Mouse (Mus musculus) brain, embryonic 14.5 days (tissue): ENCODE data around the gene Luc7l2. TPM values are rescaled to one million over a fixed set of nuclear protein-coding genes. Genes with fewer than 3 reads are reported as not detected.
"Not testable (repeated sequence)": the region's sequence is repeated elsewhere in the genome, so short reads cannot be mapped to it uniquely, and the experiment has no call there.

Source experiments
- DNase-seq: peaks from one replicate; pipeline ENCODE4 v3.0.0-alpha.2; 2011; ENCODE audit warnings: low read depth
- CTCF ChIP-seq: fragments of 200-500 bp; IDR thresholded peaks from 2 replicates; pipeline ENCODE4 v1.5.1; 2012; ENCODE audit warnings: inconsistent platforms, mild to moderate bottlenecking, moderate library complexity, borderline replicate concordance; ENCODE audit not compliant: insufficient read depth, insufficient read length; ENCODE audit errors: extremely low read depth
- POLR2A ChIP-seq: fragments of 200-500 bp; IDR thresholded peaks from 2 replicates; pipeline ENCODE4 v1.6.1; 2012; ENCODE audit warnings: mild to moderate bottlenecking, inconsistent platforms, borderline replicate concordance; ENCODE audit not compliant: poor library complexity, insufficient read depth, insufficient read length, severe bottlenecking; ENCODE audit errors: extremely low read depth
- polyA plus RNA-seq: library from polyadenylated mRNA; depleted of rRNA; stranded (reverse); fragments of >200 nt; gene quantifications from 2 replicates; pipeline ENCODE4 v1.2.3, GENCODE M21; 2012; rRNA removed

Gene Luc7l2
- 103 and 149 TPM in 2 replicates for polyA plus RNA-seq

GRCm38 (mm10) chr6:38551062-38551988 is at the start of gene Luc7l2:
Gene Luc7l2 (plus strand): TSS chr6:38551334.
- TF ChIP-seq POLR2A (peak; percentile 84), CTCF (no peak)
- DNase-seq: peak; percentile 99

DNA sequence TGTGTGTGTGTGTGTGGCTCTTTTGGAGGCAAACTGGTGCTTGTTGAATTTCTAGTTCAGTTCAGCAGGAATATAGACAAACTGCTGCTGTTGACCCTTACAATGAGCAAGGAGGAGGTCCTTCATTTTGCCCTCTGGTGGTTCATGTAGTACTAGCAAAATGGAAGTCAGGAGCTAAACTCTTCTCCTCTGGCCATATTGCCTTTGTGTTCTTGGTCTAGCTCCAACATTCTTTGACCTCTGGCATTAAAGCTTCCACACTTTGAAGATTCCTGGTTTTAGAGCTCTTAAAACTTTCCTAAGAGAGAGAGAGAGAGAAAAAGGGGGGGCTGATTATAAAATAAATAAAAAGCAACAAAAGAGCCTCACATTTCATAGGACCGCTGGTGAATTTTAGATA is 39.0 kb upstream of the Luc7l2 start:
- no peak for DNase-seq
- TF ChIP-seq CTCF: no peak
- no peak for TF ChIP-seq POLR2A

- no peak for DNase-seq
- TF ChIP-seq CTCF (no peak), POLR2A (no peak)
Measured at GRCm38 (mm10) chr6:38512830-38513229, 38.3 kb upstream of the Luc7l2 start.

DNA sequence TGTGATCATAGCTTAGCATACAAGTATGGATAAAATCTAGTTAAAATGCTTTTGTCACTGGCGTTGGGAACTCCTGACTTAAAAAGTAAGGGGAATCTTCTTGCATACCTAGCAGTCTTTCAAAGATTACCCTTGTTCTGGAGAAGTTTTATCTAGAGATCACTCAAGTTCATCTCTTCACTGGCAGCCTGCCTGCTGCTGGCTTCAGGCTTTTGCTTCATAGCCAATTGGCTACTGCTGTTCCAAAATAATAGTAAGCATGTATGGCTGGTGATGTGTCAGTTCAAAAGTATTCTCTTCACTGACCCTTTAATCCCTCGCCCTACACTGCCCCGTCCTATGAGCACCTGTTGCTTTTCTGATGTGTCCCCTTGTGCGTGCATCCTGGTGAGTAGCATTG is 35.9 kb upstream of the Luc7l2 start:
- TF ChIP-seq POLR2A: no peak
- TF ChIP-seq CTCF: no peak

DNA sequence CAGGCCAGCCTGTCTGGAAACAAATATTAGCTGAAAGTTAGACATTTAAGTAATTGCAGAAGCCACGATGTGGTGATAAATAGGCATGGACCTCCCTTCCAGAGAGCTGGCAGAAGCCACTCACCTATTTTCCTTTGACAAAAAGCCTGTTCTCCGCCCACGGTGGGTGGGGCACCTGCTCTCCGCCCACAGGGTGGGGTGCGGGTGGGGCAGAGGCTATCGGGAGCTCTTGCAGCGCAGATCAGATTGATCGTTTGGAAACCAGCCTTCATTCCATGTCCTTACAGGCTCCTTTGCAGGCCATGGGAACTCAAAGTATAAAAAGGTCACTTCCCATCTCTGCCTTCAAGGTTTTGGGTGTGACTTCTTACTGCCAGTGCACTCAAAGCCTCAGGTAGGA is 27.3 kb upstream of the Luc7l2 start:
- TF ChIP-seq POLR2A: no peak
- no peak for TF ChIP-seq CTCF
- DNase-seq: no peak

More for the DNA sequence above, 35.9 kb upstream of the Luc7l2 start:
- no peak for DNase-seq

- peak; percentile 47 for DNase-seq
- TF ChIP-seq CTCF (peak; percentile 41; the same call in 1 of the 2 replicates), POLR2A (no peak)
Measured at GRCm38 (mm10) chr6:38531211-38531820, 19.8 kb upstream of the Luc7l2 start.

DNA sequence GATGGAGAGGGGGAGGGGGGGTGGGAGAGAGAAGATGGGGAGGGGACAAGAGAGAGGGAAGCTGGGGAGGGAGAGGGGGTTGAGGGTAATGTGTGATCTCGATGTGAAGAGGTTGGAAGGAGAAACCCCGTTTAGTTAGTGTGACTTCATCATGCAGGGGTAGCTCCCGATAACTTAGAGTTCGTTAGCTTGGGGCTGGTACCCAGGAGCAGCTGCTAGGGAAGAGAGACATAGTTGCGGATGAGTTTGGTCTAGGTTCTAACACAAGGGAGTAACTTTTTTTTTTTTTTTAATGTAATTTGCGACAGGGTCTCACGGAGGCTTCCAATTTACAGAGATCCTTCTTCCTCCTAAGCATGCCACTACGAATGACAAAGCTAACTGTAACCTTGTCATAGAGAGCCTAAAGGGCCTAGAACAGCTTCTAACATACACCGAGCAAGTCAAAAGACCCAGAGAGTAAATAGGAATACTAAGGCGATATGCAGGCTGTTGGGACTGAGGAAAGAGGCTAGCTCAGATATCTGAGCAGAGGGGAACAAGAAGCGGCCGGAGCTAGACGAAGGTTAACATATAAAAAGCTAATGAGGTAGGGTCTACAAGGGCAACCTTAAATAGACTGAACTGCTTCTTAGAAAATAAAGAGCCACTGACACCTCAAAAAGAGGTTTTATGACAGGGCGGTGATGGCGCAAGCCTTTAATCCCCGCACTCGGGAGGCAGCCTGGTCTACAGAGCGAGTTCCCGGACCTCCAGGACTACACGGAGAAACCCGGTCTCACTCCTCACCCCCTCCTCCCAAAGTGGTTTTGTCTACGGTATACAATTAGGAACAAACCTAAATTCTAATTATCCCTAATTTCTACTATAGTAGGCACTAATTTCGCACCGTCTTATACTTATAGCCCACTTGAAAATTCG is 18.4 kb upstream of the Luc7l2 start:
- no peak for TF ChIP-seq POLR2A
- TF ChIP-seq CTCF: no peak
- no peak for DNase-seq

- TF ChIP-seq POLR2A: peak; percentile 28; the same call in 1 of the 2 replicates
- peak; percentile 31; the same call in 1 of the 2 replicates for TF ChIP-seq CTCF
- DNase-seq: peak; percentile 100
Measured at GRCm38 (mm10) chr6:38533428-38534405, 17.4 kb upstream of the Luc7l2 start, which contains the start of gene Fmc1. Gene Fmc1 (plus strand): TSS chr6:38533502.

DNA sequence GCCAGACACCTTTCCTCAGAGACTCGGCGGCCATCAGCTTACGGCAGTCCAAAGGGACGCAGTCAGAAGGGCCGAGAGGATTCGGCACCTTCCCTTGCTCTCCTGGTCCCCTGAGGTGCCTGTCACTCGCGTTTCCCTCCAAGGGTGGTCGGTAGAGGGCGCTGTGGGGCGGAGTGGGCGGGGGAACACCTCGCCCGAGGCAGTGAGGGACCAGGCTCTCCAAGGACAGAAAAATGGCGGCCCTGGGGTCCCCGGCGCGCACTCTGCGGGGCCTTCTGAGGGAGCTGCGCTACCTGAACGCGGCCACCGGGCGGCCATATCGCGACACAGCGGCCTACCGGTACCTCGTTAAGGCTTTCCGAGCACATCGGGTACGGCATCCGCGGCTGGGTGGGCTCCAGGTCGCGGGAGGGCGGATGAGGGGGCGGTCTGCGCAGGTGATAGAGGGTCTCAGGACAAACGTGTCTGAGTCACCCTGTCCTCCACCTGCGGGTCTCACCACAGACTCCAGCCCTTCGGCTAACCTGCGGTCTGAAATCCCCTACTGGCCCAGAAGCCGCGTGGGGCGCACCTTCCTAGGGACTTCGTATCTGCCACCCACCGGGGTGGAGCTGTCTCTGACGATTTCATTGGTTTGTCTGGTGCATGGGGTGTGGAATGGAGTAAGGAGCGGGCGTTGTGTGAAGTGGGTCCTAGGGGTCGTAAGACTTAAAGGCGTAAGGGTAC is 16.3 kb upstream of the Luc7l2 start:
- TF ChIP-seq POLR2A: peak; percentile 51; the same call in 1 of the 2 replicates
- peak; percentile 94 for TF ChIP-seq CTCF

DNA sequence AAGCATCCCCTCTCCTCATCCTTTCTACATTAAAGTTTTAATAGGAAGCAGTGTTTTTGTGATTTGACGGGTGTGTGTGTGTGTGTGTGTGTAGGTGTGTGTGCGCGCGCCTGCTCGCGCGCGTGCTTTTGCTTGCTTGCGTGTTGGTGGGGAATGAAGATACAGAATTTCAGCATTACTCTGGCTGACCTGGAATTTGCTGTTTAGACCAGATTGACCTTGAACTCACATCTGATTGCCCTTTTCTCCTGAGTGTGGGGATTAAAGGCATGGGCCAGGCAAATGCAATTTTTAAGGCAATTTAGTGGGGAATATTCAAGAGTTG is 15.8 kb upstream of the Luc7l2 start:
- DNase-seq: no peak
- no peak for TF ChIP-seq POLR2A
- no peak for TF ChIP-seq CTCF

More for the DNA sequence above, 16.3 kb upstream of the Luc7l2 start:
- DNase-seq: peak; percentile 96

DNA sequence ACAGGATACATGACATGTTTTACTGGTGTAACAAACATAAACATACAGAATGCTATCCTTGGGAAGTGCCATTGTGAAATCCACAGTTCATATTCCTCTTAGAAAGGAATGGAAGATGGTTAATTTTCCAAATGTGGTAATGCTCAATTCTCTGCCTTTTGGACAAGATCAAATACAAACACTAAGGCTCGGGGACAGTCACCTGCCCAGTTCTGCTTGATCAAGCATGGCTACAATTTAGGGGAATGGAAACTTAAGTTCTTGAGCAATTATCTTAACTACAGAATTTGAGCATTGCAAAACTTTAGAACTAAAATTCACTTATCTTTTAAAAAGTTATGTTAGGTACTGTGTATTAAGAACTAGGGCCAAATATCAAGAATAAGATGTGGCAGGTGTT is 15.3 kb upstream of the Luc7l2 start:
- no peak for TF ChIP-seq POLR2A
- TF ChIP-seq CTCF: no peak
- no peak for DNase-seq

GRCm38 (mm10) chr6:38544141-38544540 is 7.0 kb upstream of the Luc7l2 start:
- not testable (repeated sequence) for DNase-seq

GRCm38 (mm10) chr6:38547005-38547404 is 4.1 kb upstream of the Luc7l2 start:
- DNase-seq: not testable (repeated sequence)
